Mouse (Mus musculus) regulatory T cell (primary cell): Measurements from ENCODE around the gene Lrfn4.

Source experiments
- in situ Hi-C: fragments of 300-600 bp; cut with MboI, MseI; formaldehyde crosslinking; loops from one replicate; pipeline ENCODE4 v1.15.1; 2025; ENCODE audit warnings: high pct_unique_total_duplicates

The Lrfn4 gene

DNA sequence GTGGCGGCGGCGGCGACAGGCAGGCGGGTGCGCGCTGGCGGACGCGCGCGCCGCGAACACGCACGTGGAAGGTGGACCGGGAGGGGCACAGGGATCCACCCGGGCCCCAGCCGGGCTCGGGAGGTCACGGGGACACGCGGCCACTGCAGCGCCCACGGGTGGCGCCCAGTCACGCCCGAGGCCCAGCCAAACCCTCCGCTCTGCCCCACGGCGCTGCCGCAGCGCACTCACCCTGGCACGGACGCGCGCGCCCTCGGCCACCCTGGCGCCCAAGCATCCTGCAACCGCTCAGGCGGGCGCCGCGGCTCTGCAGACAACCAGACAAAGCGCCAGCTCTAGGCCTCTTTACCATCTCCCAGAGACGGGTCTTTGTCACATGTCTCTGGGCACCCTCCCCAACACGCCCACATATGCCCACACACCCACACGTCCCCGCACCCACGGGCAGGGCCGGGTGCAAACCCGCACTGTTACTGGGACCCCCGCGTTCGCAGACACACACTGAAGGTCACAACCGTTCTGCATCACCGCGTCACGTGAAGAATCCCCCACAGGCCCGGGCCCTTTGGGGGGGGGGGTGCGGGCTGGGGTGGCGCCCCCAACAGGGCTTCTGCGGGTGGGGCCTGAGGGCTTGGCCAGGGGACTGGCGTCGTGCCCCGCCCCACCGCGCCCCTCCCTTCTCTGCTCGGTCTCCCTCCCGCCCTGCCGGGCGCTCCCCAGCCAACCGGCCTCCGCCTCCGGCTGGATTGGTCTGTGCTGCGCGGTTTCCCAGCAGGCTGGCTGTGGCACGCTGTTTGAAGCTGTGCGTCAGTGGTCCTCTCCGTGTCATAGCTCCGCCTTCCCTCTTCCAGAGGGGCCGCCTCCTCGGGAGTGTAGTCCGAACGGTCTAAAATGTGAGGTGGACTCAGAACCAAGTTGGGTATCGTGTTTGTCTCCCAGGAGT lies at the start of gene Lrfn4:
Gene Lrfn4 (minus strand): TSS at position 517 of the 943 bp plus-strand sequence.
- in situ Hi-C loops = no loop called here

DNA sequence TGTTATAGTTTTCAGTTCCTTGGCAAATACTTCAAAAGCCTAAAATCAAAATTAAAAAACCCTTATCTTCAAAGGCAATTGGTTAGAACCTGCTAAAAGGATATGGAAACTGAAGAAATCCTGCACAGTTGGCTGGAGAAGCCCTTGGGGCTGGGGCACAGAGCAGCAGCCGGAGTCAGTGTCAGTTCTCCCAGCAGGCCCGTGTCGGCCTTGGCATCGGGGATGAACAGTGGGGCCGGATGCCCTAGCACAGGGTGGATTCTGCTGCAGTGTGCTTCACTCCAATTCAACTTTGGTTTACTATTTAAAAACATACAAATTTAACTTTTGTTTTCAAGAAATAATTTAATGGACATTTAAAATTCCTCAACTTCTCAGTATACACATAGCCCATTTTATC lies 42.7 kb upstream of the Lrfn4 start:
- in situ Hi-C loops = no loop called here

DNA sequence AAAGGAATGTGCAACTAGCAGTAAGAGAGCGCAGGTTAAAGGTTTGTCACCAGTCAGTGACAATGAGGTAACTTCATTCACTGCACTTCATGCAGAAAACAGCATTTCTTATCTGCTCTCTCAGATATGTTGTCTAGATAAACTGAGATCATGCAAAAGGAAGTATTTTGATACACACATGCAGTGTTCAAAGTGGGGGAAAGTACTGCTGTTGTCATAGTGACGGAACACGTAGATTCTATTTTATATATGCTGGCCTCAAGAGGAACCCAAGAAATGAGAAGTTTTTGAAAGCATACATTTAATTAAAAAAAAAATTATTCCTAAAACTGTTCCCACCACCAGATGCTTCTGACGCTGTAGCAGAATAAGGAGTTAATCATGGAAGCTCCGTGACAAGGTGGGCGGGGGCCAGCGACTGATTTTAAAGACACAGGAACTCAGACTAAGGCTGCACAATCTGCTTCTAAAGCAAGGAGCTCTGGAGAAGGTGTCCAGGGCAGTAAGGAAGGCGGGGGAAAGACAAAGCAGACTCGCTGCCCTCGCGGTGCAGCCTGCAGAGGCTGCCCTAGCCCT lies 31.5 kb upstream of the Lrfn4 start:
- in situ Hi-C loops = loop anchor here (5.0 kb wide), 1 partner anchor 95 kb away; no protein-coding TSS in a partner anchor

DNA sequence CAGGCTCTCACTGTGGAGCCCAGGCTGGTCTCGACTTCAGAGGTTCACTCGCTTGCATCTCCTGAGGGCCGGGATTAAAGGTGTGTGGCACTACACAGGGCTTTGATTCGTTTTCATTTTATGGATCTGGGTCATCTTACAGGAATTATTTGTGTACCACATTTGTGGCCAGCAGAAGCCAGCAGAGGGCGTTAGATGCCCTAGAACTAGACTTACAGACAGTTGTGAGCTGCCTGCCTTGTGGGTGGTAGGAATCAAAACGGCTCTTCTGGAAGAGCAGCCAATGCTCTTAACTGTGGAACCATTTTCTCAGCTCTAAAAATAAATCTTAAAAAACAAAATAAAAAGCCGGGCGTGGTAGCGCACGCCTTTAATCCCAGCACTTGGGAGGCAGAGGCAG lies 28.8 kb upstream of the Lrfn4 start:
- in situ Hi-C loops = no loop called here

DNA sequence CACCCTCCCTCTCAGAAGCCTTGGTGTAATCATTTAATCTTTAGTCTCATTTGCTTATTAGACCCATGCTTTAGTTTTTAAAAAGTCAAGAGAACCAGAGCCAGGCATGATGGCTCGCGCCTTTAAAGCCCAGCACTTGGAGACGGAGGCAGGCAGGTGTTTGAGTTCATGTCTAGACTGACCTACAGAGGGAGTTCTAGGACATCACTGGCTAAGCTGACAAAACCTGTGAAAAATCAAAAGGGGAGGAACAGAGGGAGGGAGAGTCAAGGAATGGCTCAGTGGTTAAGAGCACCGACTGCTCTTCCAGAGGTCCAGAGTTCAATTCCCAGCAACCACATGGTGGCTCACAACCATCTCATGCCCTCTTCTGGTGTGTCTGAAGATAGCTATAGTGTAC lies 20.5 kb upstream of the Lrfn4 start:
- in situ Hi-C loops = no loop called here

DNA sequence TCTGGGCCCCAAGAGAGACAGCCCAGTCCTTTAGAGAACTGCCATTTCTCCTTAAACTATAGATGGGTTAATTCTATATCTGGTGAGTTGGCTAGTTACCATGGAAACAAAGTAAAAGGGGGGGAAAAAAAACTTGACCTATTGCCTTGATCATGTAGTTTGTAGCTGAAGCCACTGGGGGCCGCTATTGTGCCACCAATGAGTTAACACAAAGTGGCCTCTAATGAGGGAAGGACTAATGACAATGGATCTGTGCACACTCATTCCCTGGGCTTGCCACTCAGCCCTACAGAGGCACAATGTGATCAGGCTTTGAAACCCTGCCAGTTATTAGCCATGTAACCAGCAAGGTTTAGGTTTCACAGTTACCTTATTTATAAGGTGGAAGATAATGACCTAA lies 13.4 kb upstream of the Lrfn4 start:
- in situ Hi-C loops = no loop called here

DNA sequence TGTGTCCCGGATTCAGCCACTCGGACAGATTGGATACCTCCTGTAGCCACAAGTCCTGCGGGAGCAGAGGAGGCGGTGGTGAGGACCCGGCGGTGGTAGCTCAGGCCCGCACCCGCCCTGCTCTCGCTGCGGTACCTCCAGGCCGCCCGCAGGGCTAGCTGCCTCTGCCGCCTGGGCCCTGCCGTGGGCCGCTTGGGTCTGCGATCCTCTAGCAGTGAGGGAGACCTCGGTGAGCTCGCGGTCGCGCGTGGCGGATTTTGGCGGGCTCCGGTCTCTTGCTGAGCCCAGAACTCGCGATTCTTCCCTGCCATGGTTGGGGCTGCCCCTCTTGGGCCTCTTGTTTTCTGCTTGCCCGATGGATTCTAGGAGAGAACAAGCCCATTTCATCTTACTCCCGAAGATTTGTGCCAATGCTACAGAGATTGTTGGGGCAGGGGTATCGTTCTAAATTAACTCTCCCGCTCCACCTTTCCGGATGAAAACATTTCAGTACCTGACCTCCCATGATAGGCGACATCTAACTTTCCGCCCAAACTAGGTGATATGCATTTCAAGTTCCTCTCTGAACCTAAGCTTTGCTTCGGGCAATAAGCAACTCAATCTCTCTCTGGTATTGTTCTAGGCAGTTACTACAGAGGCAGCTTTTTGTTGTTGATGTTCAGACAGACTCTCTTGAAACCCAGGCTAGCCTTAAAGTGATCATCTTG lies 10.5 kb upstream of the Lrfn4 start:
- in situ Hi-C loops = no loop called here

DNA sequence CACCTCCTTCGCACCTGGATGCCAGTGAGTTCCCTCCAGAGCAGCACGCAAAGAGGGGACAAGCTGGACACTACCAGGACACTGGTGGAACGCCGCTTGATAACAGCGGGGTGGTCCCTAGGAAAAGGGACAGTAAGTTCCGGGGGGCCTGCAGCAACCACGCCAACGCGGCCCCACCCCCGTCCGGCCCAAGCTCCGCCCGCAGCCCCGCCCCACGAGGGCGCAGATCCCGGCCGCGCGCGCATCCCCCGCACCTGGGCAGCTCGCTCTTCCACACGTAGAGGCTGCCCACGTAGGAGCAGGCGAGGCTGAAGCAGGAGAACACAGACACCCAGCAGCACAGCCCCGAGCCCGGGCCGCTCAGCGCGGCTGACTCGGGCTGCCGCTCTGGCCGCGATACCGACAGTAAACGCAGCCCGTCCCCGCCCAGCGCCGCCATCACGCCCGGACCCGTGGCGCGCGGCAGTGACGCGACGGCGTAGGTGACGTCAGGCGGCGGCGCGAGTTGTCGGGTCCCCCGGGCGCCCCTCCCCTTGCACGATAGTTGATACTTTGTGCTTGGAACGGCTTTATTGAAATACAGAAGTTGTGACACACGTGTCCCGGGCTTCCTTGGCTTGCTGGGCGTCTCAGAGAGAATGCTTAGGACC lies 9.8 kb upstream of the Lrfn4 start, which contains the start of gene Rce1:
Gene Rce1 (minus strand): TSS at position 463 of the 650 bp plus-strand sequence.
- in situ Hi-C loops = no loop called here

DNA sequence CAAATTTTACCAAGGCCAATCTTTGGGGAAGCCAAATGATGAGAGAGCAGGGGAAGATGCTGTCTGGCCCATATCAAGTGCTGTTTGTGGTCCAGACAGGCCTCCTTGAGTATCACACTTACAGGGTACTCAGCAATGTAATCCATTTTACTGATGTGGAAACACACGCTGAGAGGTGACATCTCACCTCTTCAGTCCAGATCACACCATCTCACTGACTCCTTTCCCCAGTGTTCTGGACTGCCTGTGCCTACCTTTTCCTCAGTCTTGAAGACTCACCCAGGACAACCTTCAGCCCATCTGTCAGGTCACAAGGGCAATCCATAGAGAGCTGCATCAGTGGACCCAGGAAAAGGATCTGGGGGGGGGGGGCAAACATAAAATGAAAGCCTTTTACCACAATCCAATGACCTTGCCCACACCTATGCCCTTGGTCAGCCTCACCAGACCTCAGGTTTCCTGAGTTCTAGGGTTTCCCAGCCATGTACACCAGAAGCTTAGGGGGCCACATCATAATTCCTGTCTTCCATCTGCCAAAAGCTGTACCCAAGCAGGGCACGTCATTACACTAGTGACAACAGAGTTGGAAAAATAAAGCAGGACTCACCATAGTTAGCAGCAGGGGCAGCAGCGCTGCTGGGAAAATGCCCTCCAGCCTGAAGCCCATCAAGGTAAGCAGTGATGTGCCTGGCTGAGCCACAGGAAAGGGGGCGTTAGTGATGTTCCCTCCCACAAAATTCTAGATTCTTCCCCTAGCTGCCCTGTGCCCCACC lies 9.1 kb upstream of the Lrfn4 start:
- in situ Hi-C loops = no loop called here

DNA sequence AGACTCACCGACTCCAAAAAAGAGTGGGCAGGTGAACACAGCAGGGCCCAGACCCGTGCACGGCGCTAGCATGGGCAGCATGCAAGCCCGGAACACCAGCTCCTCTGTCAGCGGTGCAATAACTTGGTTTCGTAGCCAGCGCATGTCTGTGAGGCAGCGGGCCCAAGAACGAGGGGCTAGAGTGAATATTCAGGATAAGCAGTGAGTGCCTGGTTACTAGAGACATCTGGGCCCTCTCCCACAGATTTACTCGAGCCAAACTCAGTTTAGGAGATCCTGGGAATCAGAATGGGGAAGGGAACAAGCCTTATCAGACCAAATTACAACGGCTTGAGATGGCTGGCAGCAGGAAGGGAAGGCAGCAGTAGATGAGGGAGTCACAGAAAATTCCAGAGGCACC lies 8.5 kb upstream of the Lrfn4 start:
- in situ Hi-C loops = no loop called here

DNA sequence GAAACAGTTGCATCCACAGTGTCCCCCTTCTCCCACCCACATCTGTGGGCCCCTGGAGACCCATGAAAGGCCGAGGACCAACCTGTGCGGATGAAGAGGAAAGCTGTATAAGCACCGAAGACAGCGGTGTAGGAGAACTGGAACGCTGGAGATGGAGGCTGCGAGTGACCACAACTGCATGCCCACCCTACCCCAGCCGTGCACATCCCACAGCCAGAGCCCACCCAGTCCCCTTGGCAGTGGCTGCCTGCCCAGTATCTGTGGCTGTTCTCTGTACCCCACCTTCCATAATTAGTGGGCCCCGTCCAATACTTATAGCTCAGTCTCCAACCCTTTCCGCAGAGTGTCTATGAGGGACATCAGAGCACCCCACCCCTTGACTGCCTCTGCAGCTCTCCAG lies 8.0 kb upstream of the Lrfn4 start:
- in situ Hi-C loops = no loop called here

DNA sequence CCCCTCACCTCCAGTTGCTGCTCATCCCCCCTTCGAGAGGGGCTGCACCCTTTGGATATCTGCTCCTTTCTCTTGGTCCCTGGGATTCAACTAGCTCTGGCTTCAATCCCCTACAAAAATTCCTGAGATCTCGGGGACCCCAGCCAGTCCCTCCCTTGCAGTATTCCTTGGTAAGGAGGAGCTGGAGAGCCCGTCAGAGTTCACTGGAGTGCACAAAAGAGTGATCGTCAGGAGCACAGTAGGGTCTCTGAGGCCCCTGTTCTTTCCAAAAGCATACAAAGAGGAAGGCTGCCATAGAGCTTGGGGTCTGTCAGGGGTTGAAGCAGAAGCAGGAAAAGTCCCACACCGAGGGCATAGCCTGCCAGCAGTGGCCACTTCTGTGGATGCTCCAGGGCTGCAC lies 7.3 kb upstream of the Lrfn4 start:
- in situ Hi-C loops = no loop called here

DNA sequence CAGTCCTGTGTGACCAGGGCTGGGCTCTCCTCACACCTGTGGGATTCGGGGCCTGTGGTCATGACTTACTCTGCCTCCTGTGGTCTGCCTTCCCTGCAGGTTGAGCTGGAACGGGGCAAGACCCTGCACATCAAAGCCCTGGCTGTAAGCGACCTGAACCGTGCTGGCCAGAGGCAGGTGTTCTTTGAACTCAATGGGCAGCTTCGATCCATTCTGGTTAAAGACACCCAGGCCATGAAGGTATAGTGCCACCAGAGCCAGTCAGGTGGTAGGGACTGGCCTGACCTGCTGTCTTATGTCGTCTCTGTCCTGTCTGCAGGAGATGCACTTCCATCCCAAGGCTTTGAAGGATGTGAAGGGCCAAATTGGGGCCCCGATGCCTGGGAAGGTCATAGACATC lies 5.3 kb upstream of the Lrfn4 start:
- in situ Hi-C loops = no loop called here

DNA sequence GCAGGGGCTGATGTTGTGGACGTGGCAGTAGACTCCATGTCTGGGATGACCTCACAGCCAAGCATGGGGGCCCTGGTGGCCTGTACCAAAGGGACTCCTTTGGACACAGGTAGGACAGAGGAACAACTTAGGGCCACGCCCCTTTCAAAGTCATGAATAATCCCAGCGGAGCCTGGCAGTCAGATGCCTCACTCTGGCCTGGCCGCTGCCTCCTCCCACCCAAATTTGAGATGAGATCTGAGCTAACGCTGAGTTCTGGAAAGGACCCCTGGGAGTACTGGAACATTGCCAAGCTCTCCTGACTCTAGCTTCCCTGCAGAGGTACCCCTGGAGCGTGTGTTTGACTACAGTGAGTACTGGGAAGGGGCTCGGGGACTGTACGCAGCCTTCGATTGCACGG lies 4.0 kb upstream of the Lrfn4 start:
- in situ Hi-C loops = no loop called here

DNA sequence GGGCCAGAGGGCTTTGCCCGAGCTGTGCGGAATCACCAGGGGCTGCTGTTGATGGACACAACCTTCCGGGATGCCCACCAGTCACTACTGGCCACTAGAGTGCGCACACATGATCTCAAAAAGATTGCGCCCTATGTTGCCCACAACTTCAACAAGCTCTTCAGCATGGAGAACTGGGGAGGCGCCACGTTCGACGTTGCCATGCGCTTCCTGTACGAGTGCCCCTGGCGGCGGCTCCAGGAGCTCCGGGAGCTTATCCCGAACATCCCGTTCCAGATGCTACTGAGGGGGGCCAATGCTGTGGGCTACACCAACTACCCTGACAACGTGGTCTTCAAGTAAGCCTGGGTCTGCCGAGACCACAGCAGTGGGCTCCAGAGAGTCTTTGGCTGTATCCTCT lies 2.7 kb upstream of the Lrfn4 start:
- in situ Hi-C loops = no loop called here

DNA sequence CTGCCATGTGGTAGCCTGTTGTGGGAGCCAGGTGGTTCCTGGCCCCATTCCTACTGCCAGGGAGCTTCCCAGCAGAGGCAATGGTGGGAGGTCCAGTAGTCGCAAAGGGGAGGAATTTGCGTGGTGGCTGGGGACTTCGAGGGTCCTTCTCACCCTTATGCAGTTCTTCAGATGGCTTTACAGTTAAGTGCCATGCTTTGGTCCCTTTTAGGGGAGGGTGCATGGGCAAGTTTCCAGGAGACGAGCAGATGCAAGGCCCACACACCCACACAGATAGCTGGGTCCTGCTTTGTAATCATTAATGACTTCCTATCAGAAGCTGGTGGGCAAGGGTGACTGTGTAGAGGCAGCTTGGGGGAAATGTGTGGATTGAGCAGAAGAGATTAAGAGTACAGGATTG lies 1.1 kb upstream of the Lrfn4 start:
- in situ Hi-C loops = no loop called here

DNA sequence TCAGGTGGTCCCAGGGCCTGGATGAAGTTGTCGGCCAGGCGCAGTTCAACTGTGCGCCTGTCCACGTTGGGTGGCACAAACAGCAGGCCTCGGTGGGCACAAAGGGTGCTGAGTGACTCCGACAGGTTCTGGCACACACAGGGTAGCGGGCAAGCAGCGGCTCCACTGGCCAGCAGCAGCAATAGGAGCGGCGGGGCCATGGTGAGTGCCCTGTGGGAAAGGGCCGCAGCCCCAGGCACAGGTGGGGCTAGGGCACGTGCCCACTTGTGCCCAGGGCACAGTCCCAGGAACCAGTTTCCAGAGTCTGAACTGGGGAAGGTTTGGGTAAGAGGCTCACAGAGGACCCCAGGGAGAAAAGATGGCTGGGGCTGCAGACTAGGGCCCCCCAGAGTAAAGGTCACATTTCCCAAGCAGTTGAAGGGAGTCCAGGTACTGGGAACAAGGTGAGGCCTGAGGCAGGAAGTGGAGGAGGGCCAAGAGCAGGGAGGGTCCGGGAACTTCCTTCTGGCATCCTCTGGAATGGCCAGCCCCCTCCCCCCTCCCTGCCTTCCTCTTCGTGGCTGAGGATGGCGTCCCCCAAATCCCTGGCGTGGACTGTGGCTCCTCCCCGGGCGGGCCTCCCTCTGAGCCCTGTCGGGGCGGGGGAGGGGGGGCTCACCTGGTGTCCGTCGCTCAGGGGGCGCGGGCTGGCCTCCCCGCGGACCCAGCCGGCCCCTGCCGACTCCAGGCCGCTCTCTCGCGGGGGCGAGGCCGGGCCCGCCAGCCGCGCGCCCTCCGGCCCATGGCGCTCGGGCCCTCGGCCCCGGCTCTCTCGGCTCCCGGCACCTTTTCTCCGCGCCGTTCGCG lies 939 bp downstream of the Lrfn4 start:
- in situ Hi-C loops = no loop called here

DNA sequence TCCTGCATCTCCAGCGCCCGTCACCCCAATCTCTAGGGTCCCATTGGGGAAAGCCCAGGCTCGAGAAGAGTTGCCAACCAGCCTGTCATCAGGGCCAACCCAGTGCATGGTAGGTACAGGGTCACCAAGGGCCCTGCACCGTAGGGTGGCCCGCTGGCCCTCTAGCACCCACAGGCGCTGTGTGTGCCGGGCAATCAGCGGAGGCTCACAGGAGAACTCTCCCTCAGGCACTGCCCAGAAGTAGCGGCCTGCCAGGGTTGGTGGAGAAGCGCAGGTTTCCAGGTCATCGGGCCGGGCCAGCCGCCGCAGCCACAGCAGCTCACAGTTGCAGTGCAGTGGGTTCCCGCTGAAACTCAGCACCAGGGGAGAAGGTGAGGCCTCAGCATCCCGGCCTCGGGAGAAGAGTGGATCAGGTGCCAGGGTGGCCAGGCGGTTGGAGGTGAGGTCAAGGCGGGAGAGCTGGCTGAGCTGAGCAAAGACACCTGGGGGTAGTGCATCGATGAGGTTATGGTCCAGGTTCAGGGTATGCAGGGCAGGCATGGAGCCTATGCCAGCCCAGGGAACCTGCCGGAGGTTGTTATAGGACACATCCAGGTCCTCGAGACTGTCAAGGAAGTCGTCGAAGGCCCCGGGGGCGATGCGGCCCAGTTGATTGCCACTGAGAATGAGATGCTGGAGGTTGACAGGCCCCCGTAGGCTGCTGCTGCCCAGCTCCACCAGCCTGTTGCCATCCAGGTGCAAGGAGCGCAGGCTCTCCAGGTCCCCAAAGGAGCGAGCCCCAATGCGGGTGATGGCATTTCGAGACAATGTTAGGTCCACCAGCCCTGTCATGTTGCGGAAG lies 1.8 kb downstream of the Lrfn4 start:
- in situ Hi-C loops = no loop called here

DNA sequence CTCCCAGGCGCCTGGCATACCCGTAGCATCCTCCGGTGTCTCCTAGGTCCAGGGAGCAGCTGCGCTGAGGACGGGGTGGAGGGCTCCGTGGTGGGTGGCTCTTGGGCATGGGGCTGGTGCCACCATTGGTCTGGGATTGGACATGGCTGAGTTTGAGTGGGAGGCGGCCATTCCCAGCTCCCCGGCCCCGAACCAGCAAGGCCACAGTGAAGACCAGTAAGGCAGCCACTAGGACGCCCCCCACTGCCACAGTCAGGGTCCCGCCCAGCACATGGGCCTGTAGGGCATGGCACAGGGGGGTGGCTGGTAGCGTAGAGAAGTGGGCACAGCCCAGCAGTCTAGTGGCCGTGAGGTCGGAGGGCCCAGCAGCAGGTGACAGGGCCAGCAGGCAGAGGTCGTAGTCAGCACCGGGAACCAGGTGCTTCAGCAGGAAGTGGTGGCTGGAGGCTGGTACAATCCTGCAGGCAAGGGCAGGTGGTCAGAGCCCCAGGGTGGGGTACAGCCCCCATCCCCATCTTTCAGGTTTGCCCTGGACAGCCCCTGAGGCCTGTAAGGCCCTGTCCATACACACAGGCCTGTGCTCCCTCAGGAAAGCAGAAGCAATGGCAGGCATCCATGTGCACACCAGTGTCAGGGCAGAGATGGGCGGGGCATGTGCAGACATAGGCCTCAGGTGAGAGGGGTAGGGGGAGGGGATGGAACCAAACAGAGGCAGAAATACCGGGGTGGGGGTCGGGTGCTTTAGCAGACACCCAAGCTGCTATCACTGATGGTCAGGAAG lies 3.1 kb downstream of the Lrfn4 start:
- in situ Hi-C loops = no loop called here
